Comparison of ENCODE assay signal across 20 mouse cellular contexts in genomic region chr2:74452679-74453078, GRCm38 (mm10).
"Had no signal": no experiment of that assay in that cellular context is flagged by ENCODE, and none has a peak within 500 bp of the region (broad histone marks: within the 10 kb centered on the region; RNA-seq: fewer than 3 reads in every experiment).

No protein-coding gene starts in this region.

- H3K4me2 ChIP-seq: limb, embryonic 15.5 days; liver, embryonic 11.5 days; lung, embryonic 14.5 days had no signal

- H3K36me3 ChIP-seq: limb, embryonic 15.5 days had no signal

- DNase-seq: kidney, adult 2 months; kidney, postnatal 25 days; layer of hippocampus, adult 9-11 months; layer of hippocampus, postnatal 36 days; liver, postnatal 0 days; lung, embryonic 14.5 days; thymus, adult 2 months; thymus, postnatal 14 days; thymus, postnatal 4 days had no signal

- ATAC-seq: intestine, postnatal 0 days; liver, postnatal 0 days; lung, postnatal 0 days; midbrain, embryonic 16.5 days had no signal

- H3K4me3 ChIP-seq: layer of hippocampus, adult 2 months; left cerebral cortex, adult 2 months; limb, embryonic 15.5 days had no signal

- H3K27me3 ChIP-seq: limb, embryonic 15.5 days had no signal

- H3K27ac ChIP-seq: kidney, postnatal 0 days; layer of hippocampus, adult 2 months; left cerebral cortex, adult 2 months; limb, embryonic 15.5 days; liver, embryonic 14.5 days; macrophage; stomach, postnatal 0 days had no signal

- H3K9me3 ChIP-seq: limb, embryonic 15.5 days had no signal

- H3K9ac ChIP-seq: limb, embryonic 15.5 days; liver, embryonic 14.5 days; liver, postnatal 0 days; lung, embryonic 14.5 days had no signal
